Mouse (Mus musculus) G1E (cell line): ENCODE data around the gene Hoxa5.

ENCODE experiments used
- CTCF ChIP-seq: IDR thresholded peaks from 2 replicates; pipeline ENCODE4 v1.5.1; 2012; ENCODE audit warnings: low read depth, low read length, inconsistent platforms, mixed read lengths
- GATA1 ChIP-seq: IDR thresholded peaks from 2 replicates; pipeline ENCODE4 v1.6.1; 2012; ENCODE audit warnings: borderline replicate concordance, low read length, inconsistent platforms, mixed read lengths

DNA sequence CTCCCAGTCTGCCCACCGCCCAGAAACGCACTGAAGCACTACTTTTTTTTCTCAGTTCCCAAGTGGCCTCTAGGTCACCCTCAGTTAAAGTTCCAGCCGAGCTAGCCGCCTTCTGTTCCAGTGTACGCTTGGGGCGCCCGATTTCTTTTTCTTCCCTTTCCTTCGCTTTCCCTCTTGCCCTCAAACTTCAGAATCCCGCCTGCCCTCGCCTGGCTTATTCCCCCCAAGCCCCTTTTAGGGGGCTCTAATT, 1.3 kb downstream of the Hoxa5 start:
- TF ChIP-seq CTCF (no peak), GATA1 (no peak)
